Mouse (Mus musculus): ENCODE data around the gene Gm43951.

DNA sequence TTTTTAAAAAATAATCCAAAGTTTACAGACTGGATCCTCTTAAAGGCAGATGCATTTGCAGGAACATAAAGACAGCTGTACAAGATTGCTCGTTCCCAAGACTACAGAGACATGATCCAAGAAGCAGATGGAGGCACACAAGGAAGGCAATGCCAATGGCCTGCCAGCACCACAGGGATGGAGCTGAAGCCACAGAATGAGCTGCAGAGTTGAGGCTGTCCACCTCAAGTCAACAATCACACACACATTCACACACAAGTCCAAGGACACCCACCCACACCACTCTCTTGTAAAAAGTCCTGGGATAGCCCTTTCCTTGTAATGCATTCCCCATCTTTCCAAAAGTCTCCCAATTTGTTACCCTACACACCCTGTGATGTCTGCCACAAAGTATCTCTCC is 3.2 kb downstream of the Gm43951 start:
- TF ChIP-seq CTCF (IDR thresholded peaks at IDR 0.05; ENCODE audit: borderline replicate concordance, control insufficient read depth, extremely low read depth, insufficient read depth, low read length, poor library complexity) (no peak), POLR2A (IDR thresholded peaks at IDR 0.05; ENCODE audit: control insufficient read depth, extremely low read depth, insufficient read depth, low read length, poor library complexity) (no peak)

All from thymus, adult 2 months (tissue).